Mouse (Mus musculus): ENCODE data around the gene Gm44973.
A peak's percentile ranks its signal among the peaks of the same experiment; 100 is the strongest.

DNA sequence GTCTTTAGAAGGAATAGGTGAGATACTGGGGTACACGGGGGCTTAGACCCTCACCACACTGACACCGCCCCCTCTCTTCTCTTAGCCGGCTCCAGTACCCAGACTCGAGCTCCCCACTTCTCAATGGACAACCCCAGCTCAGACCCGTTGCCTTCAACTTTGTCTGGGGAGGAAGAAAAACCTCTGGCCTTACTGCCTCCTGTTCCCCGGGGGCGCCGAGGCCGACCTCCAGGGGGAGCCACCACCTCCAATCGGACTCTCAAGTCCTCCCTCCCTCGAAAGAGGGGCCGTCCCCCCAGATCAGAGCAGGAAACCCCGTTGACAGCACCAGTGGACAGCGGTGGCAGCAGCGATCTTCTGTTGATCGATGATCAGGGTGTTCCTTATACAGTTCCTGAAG, 2.1 kb downstream of the Gm44973 start:
- no peak for TF ChIP-seq POLR2A (IDR thresholded peaks at IDR 0.05; ENCODE audit: insufficient read depth, low read depth, low read length)
- TF ChIP-seq CTCF (IDR thresholded peaks at IDR 0.05): peak; percentile 37
